ENCODE assay signal across 8 mouse cellular contexts in the genomic region with DNA sequence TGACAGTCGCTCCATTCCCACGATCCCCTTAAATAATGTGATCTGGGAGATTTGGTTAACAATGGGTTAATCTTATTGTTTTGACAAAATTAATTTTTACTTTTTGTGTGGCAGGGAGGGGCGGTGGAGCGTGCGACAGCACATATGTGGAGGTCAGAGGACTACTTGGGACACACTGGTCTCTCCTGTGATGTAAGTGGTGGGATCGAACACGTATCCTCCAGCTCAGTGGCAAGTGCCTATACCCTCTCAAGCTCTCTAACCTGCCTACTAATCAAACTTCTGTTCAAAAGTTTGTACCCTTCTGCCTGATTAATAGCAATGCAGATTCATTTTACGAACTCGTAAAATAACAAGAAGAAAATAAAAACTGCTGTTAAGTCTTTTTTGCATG. TPM values are rescaled to one million over a fixed set of nuclear protein-coding genes. Genes with fewer than 3 reads are reported as not detected.
DNase-seq lines count a peak whose midpoint lies in the region; ATAC-seq and TF ChIP-seq lines count a peak whose summit lies in the region.

No protein-coding gene starts in this region.

- WGBS in kidney, adult 2 months, result 15% methylated on average over 9 of the region's 9 CpGs
- WGBS in hindbrain, embryonic 11.5 days, result 10% methylated on average over 9 of the region's 9 CpGs
- 12% methylated on average over 9 of the region's 9 CpGs for WGBS in midbrain, embryonic 11.5 days

- H3K4me3 ChIP-seq in kidney, adult 2 months (ENCODE audit: insufficient read depth, low read depth, low read length), result peak overlapping the region; percentile 91
- peak overlapping the region; percentile 96 for H3K4me3 ChIP-seq in bone marrow macrophage, adult 2 months (ENCODE audit: insufficient read depth, low read length)
- peak overlapping the region; percentile 79 for H3K4me3 ChIP-seq in hindbrain, embryonic 11.5 days (ENCODE audit: low read depth, low read length)
- peak overlapping the region; percentile 90 for H3K4me3 ChIP-seq in midbrain, embryonic 11.5 days (ENCODE audit: low read depth, low read length)

- no peaks in the 10 kb centered on the region for H3K9me3 ChIP-seq in hindbrain, embryonic 11.5 days (ENCODE audit: control insufficient read depth, low read length)
- no peaks in the 10 kb centered on the region for H3K9me3 ChIP-seq in midbrain, embryonic 11.5 days (ENCODE audit: control insufficient read depth, low read length)

- peaks cover 8% of the 10 kb centered on the region; the same call in 1 of the 2 replicates for H3K4me1 ChIP-seq in kidney, adult 2 months (ENCODE audit: control insufficient read depth, insufficient read depth, low read length)
- peaks cover 5% of the 10 kb centered on the region for H3K4me1 ChIP-seq in bone marrow macrophage, adult 2 months (ENCODE audit: control insufficient read depth, insufficient read depth, low read length)
- no peaks in the 10 kb centered on the region for H3K4me1 ChIP-seq in hindbrain, embryonic 11.5 days (replicated peaks; ENCODE audit: control insufficient read depth, insufficient read depth, low read length)
- peaks cover 16% of the 10 kb centered on the region for H3K4me1 ChIP-seq in midbrain, embryonic 11.5 days (ENCODE audit: control insufficient read depth, insufficient read depth, low read length)

- peak overlapping the region; percentile 33; the same call in 1 of the 2 replicates for H3K27ac ChIP-seq in kidney, adult 2 months (ENCODE audit: insufficient read depth, low read depth, low read length)
- H3K27ac ChIP-seq in bone marrow macrophage, adult 2 months (ENCODE audit: insufficient read depth, low read depth, low read length), result no peak overlapping the region
- H3K27ac ChIP-seq in hindbrain, embryonic 11.5 days (ENCODE audit: low read depth, low read length), result no peak overlapping the region
- H3K27ac ChIP-seq in midbrain, embryonic 11.5 days (ENCODE audit: low read depth, low read length), result no peak overlapping the region

- H3K36me3 ChIP-seq in kidney, adult 2 months (ENCODE audit: control insufficient read depth, insufficient read depth, low read length), result no peaks in the 10 kb centered on the region; the same call in 1 of the 2 replicates
- H3K36me3 ChIP-seq in hindbrain, embryonic 11.5 days (ENCODE audit: control insufficient read depth, insufficient read depth, low read length), result 0 out of 2 replicates have a peak, but pooled peaks cover 1% of the 10 kb centered on the region
- peaks cover 9% of the 10 kb centered on the region for H3K36me3 ChIP-seq in midbrain, embryonic 11.5 days (ENCODE audit: control insufficient read depth, insufficient read depth, low read length)

- peak overlapping the region; percentile 57 for H3K4me2 ChIP-seq in hindbrain, embryonic 11.5 days (replicated peaks; ENCODE audit: low read depth, low read length)
- H3K4me2 ChIP-seq in midbrain, embryonic 11.5 days, result peak overlapping the region; percentile 61

- ATAC-seq in hindbrain, embryonic 11.5 days (ENCODE audit: low FRiP score), result peak; percentile 76
- ATAC-seq in midbrain, embryonic 11.5 days (ENCODE audit: low FRiP score), result peak; percentile 59; the same call in 1 of the 2 replicates
- ATAC-seq in CD4-positive, CD25-positive, alpha-beta regulatory T cell, adult 4 months, result no peak

- no peak for TF ChIP-seq POLR2A in kidney, adult 2 months (IDR thresholded peaks at IDR 0.05; ENCODE audit: low read depth, low read length)
- TF ChIP-seq POLR2A in bone marrow macrophage, adult 2 months (IDR thresholded peaks at IDR 0.05; ENCODE audit: borderline replicate concordance, low read depth, low read length), result no peak

- H3K27me3 ChIP-seq in kidney, adult 2 months (replicated peaks; ENCODE audit: control insufficient read depth, insufficient read depth, low read length), result no peaks in the 10 kb centered on the region
- H3K27me3 ChIP-seq in hindbrain, embryonic 11.5 days (ENCODE audit: control insufficient read depth, insufficient read depth, low read length), result no peaks in the 10 kb centered on the region
- no peaks in the 10 kb centered on the region for H3K27me3 ChIP-seq in midbrain, embryonic 11.5 days (ENCODE audit: control insufficient read depth, insufficient read depth, low read length)

- no peak for TF ChIP-seq CTCF in kidney, adult 2 months (conservative IDR thresholded peaks at IDR 0.05; ENCODE audit: insufficient read depth, insufficient read length, low read depth, low read length)
- TF ChIP-seq CTCF in bone marrow macrophage, adult 2 months (IDR thresholded peaks at IDR 0.05; ENCODE audit: low read depth, low read length), result no peak

- DNase-seq in kidney, adult 2 months, result no peak
- no peak for DNase-seq in kidney, adult 18-20 months
- DNase-seq in hindbrain, embryonic 11.5 days (ENCODE audit: low spot score), result no peak
- DNase-seq in midbrain, embryonic 11.5 days (ENCODE audit: low spot score, missing footprints), result no peak
- DNase-seq in gastrocnemius, postnatal 25 days, result no peak
- DNase-seq in layer of hippocampus, adult 11-12 months (ENCODE audit: low spot score), result no peak

- H3K9ac ChIP-seq in hindbrain, embryonic 11.5 days (ENCODE audit: low read depth, low read length), result peak overlapping the region; percentile 84
- H3K9ac ChIP-seq in midbrain, embryonic 11.5 days (ENCODE audit: low read length), result peak overlapping the region; percentile 78

RNA-seq across cellular contexts. Expression of a gene that starts 0.5 kb away (rescaled TPM):
- polyA plus RNA-seq in kidney, adult 2 months (2012; rRNA removed), result 131 and 137 TPM in 2 replicates
- 11.0 and 12.6 TPM in 2 replicates for polyA plus RNA-seq in bone marrow macrophage, adult 2 months (2012; ENCODE audit: insufficient read depth, insufficient read length, missing spikeins)
- 149 and 164 TPM in 2 replicates for polyA plus RNA-seq in hindbrain, embryonic 11.5 days (2014; fragmentation: Nextera tagmentation; extraction: Ambion mirVana)
- 148 and 160 TPM in 2 replicates for polyA plus RNA-seq in midbrain, embryonic 11.5 days (2014; fragmentation: Nextera tagmentation; extraction: Ambion mirVana)
- polyA plus RNA-seq in CD4-positive, CD25-positive, alpha-beta regulatory T cell, adult 4 months (2017; shearing (Covaris generic)), result 1 to 10 TPM; 7.6 to 8.2 TPM
- total RNA-seq in gastrocnemius, postnatal 25 days (2021), result 100 to 1,000 TPM; 119 to 142 TPM
